Mouse (Mus musculus) MEL (cell line): ENCODE results near the gene Bloc1s4. TPM values are rescaled to one million over a fixed set of nuclear protein-coding genes. Genes with fewer than 3 reads are reported as not detected.

Experiments
- DNase-seq: peaks from one replicate; pipeline ENCODE4 v3.0.0; 2011; ENCODE audit warnings: low read depth, low spot score
- H3K27ac ChIP-seq: 2 replicates; pipeline ENCODE4 v1.5.1; 2012; ENCODE audit warnings: low read depth, mild to moderate bottlenecking, control low read depth, low read length, moderate library complexity; ENCODE audit not compliant: control insufficient read depth
- H3K27me3 ChIP-seq, 2 experiments: fragments of 150-350 bp in 1 of 2; sonication (generic) in 1 of 2; 2 replicates each; pipeline ENCODE4 v1.6.1; 2012; ENCODE audit warnings: low read length in 2 of 2, mild to moderate bottlenecking in 2 of 2, improper control_type of control experiment in 1 of 2, moderate library complexity in 1 of 2; ENCODE audit not compliant: insufficient read depth in 2 of 2, control insufficient read depth in 1 of 2
- H3K36me3 ChIP-seq, 2 experiments: 2 replicates each; pipeline ENCODE4 v1.6.1; 2012 to 2014; ENCODE audit warnings: low read length in 2 of 2, improper control_type of control experiment in 1 of 2, inconsistent platforms in 1 of 2, mild to moderate bottlenecking in 1 of 2; ENCODE audit not compliant: insufficient read depth in 2 of 2, control insufficient read depth in 1 of 2
- H3K4me1 ChIP-seq, 2 experiments: fragments of 150-350 bp in 1 of 2; sonication (generic) in 1 of 2; 2 replicates each; pipeline ENCODE4 v1.6.1; 2012; ENCODE audit warnings: low read length in 2 of 2, improper control_type of control experiment in 1 of 2, mild to moderate bottlenecking in 1 of 2; ENCODE audit not compliant: insufficient read depth in 2 of 2, control insufficient read depth in 1 of 2
- H3K4me3 ChIP-seq, 2 experiments: fragments of 150-350 bp in 1 of 2; sonication (generic) in 1 of 2; 2 replicates each; pipeline ENCODE4 v1.5.1; 2012; ENCODE audit warnings: low read depth in 2 of 2, low read length in 2 of 2, mild to moderate bottlenecking in 2 of 2, moderate library complexity in 2 of 2, control low read depth in 1 of 2, improper control_type of control experiment in 1 of 2; ENCODE audit not compliant: control insufficient read depth in 1 of 2, insufficient read depth in 1 of 2
- H3K79me2 ChIP-seq: 2 replicates; pipeline ENCODE4 v1.6.1; 2012; ENCODE audit warnings: mild to moderate bottlenecking, low read length, moderate library complexity; ENCODE audit not compliant: control insufficient read depth, poor library complexity, insufficient read depth
- H3K9ac ChIP-seq: 2 replicates; pipeline ENCODE4 v1.6.1; 2012; ENCODE audit warnings: low read depth, mild to moderate bottlenecking, control low read depth, low read length, moderate library complexity; ENCODE audit not compliant: control insufficient read depth, poor library complexity, severe bottlenecking
- H3K9me3 ChIP-seq: fragments of 150-350 bp; sonication (generic); replicated peaks from 2 replicates; pipeline ENCODE4 v1.6.1; 2012; ENCODE audit warnings: mild to moderate bottlenecking, low read length, improper control_type of control experiment, moderate library complexity; ENCODE audit not compliant: insufficient read depth
- BHLHE40 ChIP-seq: IDR thresholded peaks from 2 replicates; pipeline ENCODE4 v1.6.1; 2012; ENCODE audit warnings: low read depth, mild to moderate bottlenecking, inconsistent platforms, low read length, improper control_type of control experiment, borderline replicate concordance
- CHD1 ChIP-seq: IDR thresholded peaks from 2 replicates; pipeline ENCODE4 v1.6.1; 2012; ENCODE audit warnings: low read depth, mild to moderate bottlenecking, inconsistent platforms, low read length, improper control_type of control experiment
- CHD2 ChIP-seq: IDR thresholded peaks from 2 replicates; pipeline ENCODE4 v1.6.1; 2011; ENCODE audit warnings: low read length, improper control_type of control experiment
- E2F4 ChIP-seq: IDR thresholded peaks from 2 replicates; pipeline ENCODE4 v1.6.1; 2011; ENCODE audit warnings: low read depth, low read length, improper control_type of control experiment, borderline replicate concordance
- ELF1 ChIP-seq: IDR thresholded peaks from 2 replicates; pipeline ENCODE4 v1.6.1; 2014; ENCODE audit warnings: low read depth, mild to moderate bottlenecking, inconsistent platforms, low read length, improper control_type of control experiment, moderate library complexity
- EP300 ChIP-seq, 2 experiments: IDR thresholded peaks; 2 replicates each; pipeline ENCODE4 v1.6.1; 2011; ENCODE audit warnings: improper control_type of control experiment in 2 of 2, low read length in 2 of 2, low read depth in 1 of 2, mild to moderate bottlenecking in 1 of 2
- ETS1 ChIP-seq: IDR thresholded peaks from 2 replicates; pipeline ENCODE4 v1.6.1; 2012; ENCODE audit warnings: low read depth, mild to moderate bottlenecking, inconsistent platforms, low read length, improper control_type of control experiment, moderate library complexity
- MAFK ChIP-seq: IDR thresholded peaks from 2 replicates; pipeline ENCODE4 v1.6.1; 2011; ENCODE audit warnings: low read depth, mild to moderate bottlenecking, low read length, improper control_type of control experiment, borderline replicate concordance
- MAX ChIP-seq: IDR thresholded peaks from 2 replicates; pipeline ENCODE4 v1.6.1; 2011; ENCODE audit warnings: low read length, improper control_type of control experiment
- MAZ ChIP-seq: IDR thresholded peaks from 2 replicates; pipeline ENCODE4 v1.6.1; 2012; ENCODE audit warnings: low read depth, mild to moderate bottlenecking, inconsistent platforms, low read length, improper control_type of control experiment
- MXI1 ChIP-seq: IDR thresholded peaks from 2 replicates; pipeline ENCODE4 v1.6.1; 2011; ENCODE audit warnings: mild to moderate bottlenecking, low read depth, low read length, improper control_type of control experiment
- MYC ChIP-seq: IDR thresholded peaks from 2 replicates; pipeline ENCODE4 v1.6.1; 2011; ENCODE audit warnings: low read depth, mild to moderate bottlenecking, low read length, improper control_type of control experiment, moderate library complexity
- NELFE ChIP-seq: IDR thresholded peaks from 2 replicates; pipeline ENCODE4 v1.6.1; 2011; ENCODE audit warnings: low read depth, low read length, improper control_type of control experiment
- POLR2AphosphoS2 ChIP-seq: IDR thresholded peaks from 2 replicates; pipeline ENCODE4 v1.6.1; 2011; ENCODE audit warnings: low read length, improper control_type of control experiment
- POLR2AphosphoS5 ChIP-seq: IDR thresholded peaks from 2 replicates; pipeline ENCODE4 v1.6.1; 2012; ENCODE audit warnings: low read depth, borderline replicate concordance, mild to moderate bottlenecking, inconsistent platforms, low read length, moderate library complexity, mixed read lengths
- RAD21 ChIP-seq: IDR thresholded peaks from 2 replicates; pipeline ENCODE4 v1.6.1; 2011; ENCODE audit warnings: mild to moderate bottlenecking, low read depth, low read length, improper control_type of control experiment
- RCOR1 ChIP-seq: IDR thresholded peaks from 2 replicates; pipeline ENCODE4 v1.6.1; 2012; ENCODE audit warnings: low read depth, mild to moderate bottlenecking, inconsistent platforms, low read length, improper control_type of control experiment
- SIN3A ChIP-seq: IDR thresholded peaks from 2 replicates; pipeline ENCODE4 v1.6.1; 2012; ENCODE audit warnings: low read length, improper control_type of control experiment, inconsistent platforms
- SMC3 ChIP-seq: IDR thresholded peaks from 2 replicates; pipeline ENCODE4 v1.6.1; 2011; ENCODE audit warnings: low read depth, low read length, improper control_type of control experiment
- TAL1 ChIP-seq: IDR thresholded peaks from 2 replicates; pipeline ENCODE4 v1.6.1; 2012; ENCODE audit warnings: mild to moderate bottlenecking, inconsistent platforms, low read length, moderate library complexity, mixed read lengths
- UBTF ChIP-seq: IDR thresholded peaks from 2 replicates; pipeline ENCODE4 v1.6.1; 2012; ENCODE audit warnings: low read depth, mild to moderate bottlenecking, inconsistent platforms, low read length, improper control_type of control experiment, moderate library complexity, borderline replicate concordance; ENCODE audit not compliant: insufficient read depth
- USF2 ChIP-seq, 2 experiments: IDR thresholded peaks; 2 replicates each; pipeline ENCODE4 v1.6.1; 2011 to 2012; ENCODE audit warnings: improper control_type of control experiment in 2 of 2, low read length in 2 of 2, borderline replicate concordance in 1 of 2, inconsistent platforms in 1 of 2, low read depth in 1 of 2, mild to moderate bottlenecking in 1 of 2; ENCODE audit not compliant: insufficient read depth in 1 of 2
- ZC3H11A ChIP-seq: IDR thresholded peaks from 2 replicates; pipeline ENCODE4 v1.6.1; 2012; ENCODE audit warnings: low read depth, mild to moderate bottlenecking, inconsistent platforms, low read length, improper control_type of control experiment
- ZNF384 ChIP-seq: IDR thresholded peaks from 2 replicates; pipeline ENCODE4 v1.6.1; 2012; ENCODE audit warnings: low read depth, mild to moderate bottlenecking, inconsistent platforms, low read length, improper control_type of control experiment
- polyA plus RNA-seq, 2 experiments: library from polyadenylated mRNA; stranded (reverse) in 1 of 2; unstranded in 1 of 2; fragments of >175 nt in 1 of 2; fragments of >200 nt in 1 of 2; gene quantifications; 2 replicates each; pipeline versions ENCODE4 v1.2.1 to v1.2.4; 2012; ENCODE audit warnings: low replicate concordance in 2 of 2, low read depth in 1 of 2; ENCODE audit not compliant: insufficient read length in 2 of 2, insufficient read depth in 1 of 2, missing spikeins in 1 of 2
- total RNA-seq: library from RNA; depleted of rRNA; stranded (reverse); fragments of 300-350 nt; gene quantifications from 2 replicates; pipeline ENCODE4 v1.2.3, GENCODE M21; 2012

Gene Bloc1s4
- total and polyA plus RNA-seq, 3 experiments: 29.8 to 32.9 TPM; not detected in 1

DNA sequence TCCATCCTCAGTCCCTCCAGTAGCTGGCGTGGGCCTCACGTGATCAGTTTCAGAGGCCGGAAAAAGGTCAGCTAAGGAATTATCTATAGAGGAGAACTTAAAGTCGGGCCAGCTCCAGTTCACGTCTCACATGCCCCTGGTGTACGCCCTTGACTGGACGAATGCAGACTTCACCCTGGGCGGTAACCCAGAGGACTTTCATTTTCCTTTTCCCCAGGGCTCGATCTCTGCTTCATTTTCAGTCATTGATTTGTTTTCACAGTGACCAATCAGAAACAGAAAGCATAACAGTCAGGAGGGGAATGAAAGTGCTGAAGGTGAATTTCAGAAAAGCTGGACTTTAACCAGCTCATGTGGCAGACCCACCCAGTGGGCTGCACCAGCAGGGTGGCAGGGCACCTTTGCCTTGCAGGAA is 22.1 kb downstream of the Bloc1s4 start:
- Histone ChIP-seq H3K9me3 (no peaks in the 10 kb centered on the region), H3K9ac (no peak overlapping the region), H3K4me1 (peaks cover 9 to 32% of the 10 kb centered on the region in 2 experiments), H3K79me2 (no peaks in the 10 kb centered on the region), H3K4me3 (no peak overlapping the region), H3K36me3 (peaks cover 0 to 23% of the 10 kb centered on the region in 2 experiments; a peak in 2 of 4 replicates), H3K27me3 (no peaks in the 10 kb centered on the region), H3K27ac (no peak overlapping the region)
- DNase-seq: no peak
- TF ChIP-seq RCOR1: no peak
- no peak for TF ChIP-seq MAFK
- TF ChIP-seq MAZ: no peak
- no peak for TF ChIP-seq RAD21
- TF ChIP-seq ETS1: no peak
- TF ChIP-seq NELFE: no peak
- no peak for TF ChIP-seq TAL1

GRCm38 (mm10) chr5:36725861-36726260 is 22.6 kb downstream of the Bloc1s4 start:
- Histone ChIP-seq H3K4me1 (peaks cover 11 to 32% of the 10 kb centered on the region in 2 experiments), H3K27ac (no peak overlapping the region), H3K4me3 (no peak overlapping the region), H3K79me2 (no peaks in the 10 kb centered on the region), H3K9me3 (no peaks in the 10 kb centered on the region), H3K36me3 (peaks cover 0 to 24% of the 10 kb centered on the region in 2 experiments; a peak in 2 of 4 replicates), H3K9ac (no peak overlapping the region), H3K27me3 (no peaks in the 10 kb centered on the region)
- no peak for TF ChIP-seq SMC3
- TF ChIP-seq POLR2AphosphoS5: no peak
- TF ChIP-seq SIN3A: no peak
- TF ChIP-seq CHD1: no peak
- TF ChIP-seq E2F4: no peak
- no peak for TF ChIP-seq USF2 (IDR thresholded peaks at IDR 0.05; ENCODE audit: borderline replicate concordance in 1 of 2, insufficient read depth in 1 of 2, low read depth in 1 of 2, low read length in 2 of 2)
- TF ChIP-seq ZNF384: no peak
- TF ChIP-seq ELF1: no peak
- no peak for DNase-seq

DNA sequence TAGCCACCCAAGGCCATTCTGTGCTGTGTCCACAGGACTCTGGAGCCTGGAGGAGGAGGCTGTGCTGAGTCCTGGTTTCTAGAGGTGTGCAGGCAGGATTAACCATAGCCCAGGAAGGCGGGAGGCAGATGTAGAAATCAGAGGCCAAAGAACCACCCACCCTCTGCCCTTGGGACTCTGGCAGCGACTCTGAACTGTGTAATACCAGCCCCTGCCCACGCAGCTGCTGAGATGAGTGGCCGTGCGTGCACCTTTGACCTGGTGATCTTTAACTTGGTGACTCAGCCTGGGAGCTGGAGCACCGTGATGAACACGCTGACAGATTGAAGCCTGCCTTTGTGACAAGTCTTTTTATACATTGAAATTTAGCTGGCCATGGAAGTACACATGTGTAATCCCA is 24.2 kb downstream of the Bloc1s4 start:
- no peak overlapping the region for H3K27ac ChIP-seq
- TF ChIP-seq ETS1 (no peak), SIN3A (no peak), ZC3H11A (no peak), MAX (no peak), CHD2 (no peak), POLR2AphosphoS2 (no peak), NELFE (no peak), BHLHE40 (no peak), MAFK (no peak), UBTF (no peak), RCOR1 (no peak), RAD21 (no peak), MXI1 (no peak), MYC (no peak), EP300 (IDR thresholded peaks at IDR 0.05; ENCODE audit: low read depth in 1 of 2, low read length in 2 of 2) (no peak)
- TF ChIP-seq, all 39 proteins: peak for 0
- Histone ChIP-seq H3K9ac (no peak overlapping the region), H3K36me3 (peaks cover 0 to 33% of the 10 kb centered on the region in 2 experiments; a peak in 2 of 4 replicates), H3K79me2 (no peaks in the 10 kb centered on the region), H3K4me1 (peaks cover 16 to 38% of the 10 kb centered on the region in 2 experiments), H3K27me3 (no peaks in the 10 kb centered on the region), H3K9me3 (no peaks in the 10 kb centered on the region), H3K4me3 (no peak overlapping the region)
- DNase-seq: no peak
